Mouse (Mus musculus) monocyte, adult 5-6 weeks (primary cell): ENCODE measurements around the gene Itsn1. TPM values are rescaled to one million over a fixed set of nuclear protein-coding genes. Genes with fewer than 3 reads are reported as not detected.
A peak's percentile ranks its signal among the peaks of the same experiment; 100 is the strongest.

ENCODE experiments used
- ATAC-seq: fragments of 153-309, 156-312 bp; replicated peaks from 2 replicates; pipeline ENCODE4 v1.8.0; 2017; ENCODE audit warnings: mild to moderate bottlenecking; ENCODE audit not compliant: low TSS enrichment, insufficient number of reproducible peaks, severe bottlenecking, poor library complexity, low FRiP score
- total RNA-seq: library from RNA; stranded (forward); fragments of 200-1000, 200-491, 200-594 nt; gene quantifications from 3 replicates; pipeline ENCODE4 v1.2.3, GENCODE M21; 2017

Itsn1 gene
- total RNA-seq, 1 experiment from 2014 or later: 27.7 TPM

DNA sequence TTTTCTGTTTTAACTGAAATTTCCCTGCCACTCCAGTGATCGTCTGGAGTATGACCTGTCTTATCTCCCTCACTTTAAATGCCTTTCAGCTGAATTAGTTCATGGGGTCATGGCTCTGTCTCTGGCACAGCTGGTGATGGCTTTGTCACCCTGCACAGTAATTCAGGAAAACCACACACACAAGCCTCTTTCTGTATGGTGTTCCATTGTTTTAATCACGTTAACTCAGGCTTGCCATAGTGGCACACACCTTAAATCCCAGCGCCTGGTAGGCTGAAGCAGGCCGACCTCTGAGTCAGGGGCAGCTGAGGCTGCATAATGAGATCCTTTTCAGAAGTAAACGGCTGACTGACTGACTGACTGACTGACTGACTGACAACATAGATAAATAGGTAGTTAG lies 99.5 kb downstream of the Itsn1 start:
- no peak for ATAC-seq

GRCm38 (mm10) chr16:91829121-91829520 lies 100.0 kb downstream of the Itsn1 start:
- ATAC-seq: no peak

DNA sequence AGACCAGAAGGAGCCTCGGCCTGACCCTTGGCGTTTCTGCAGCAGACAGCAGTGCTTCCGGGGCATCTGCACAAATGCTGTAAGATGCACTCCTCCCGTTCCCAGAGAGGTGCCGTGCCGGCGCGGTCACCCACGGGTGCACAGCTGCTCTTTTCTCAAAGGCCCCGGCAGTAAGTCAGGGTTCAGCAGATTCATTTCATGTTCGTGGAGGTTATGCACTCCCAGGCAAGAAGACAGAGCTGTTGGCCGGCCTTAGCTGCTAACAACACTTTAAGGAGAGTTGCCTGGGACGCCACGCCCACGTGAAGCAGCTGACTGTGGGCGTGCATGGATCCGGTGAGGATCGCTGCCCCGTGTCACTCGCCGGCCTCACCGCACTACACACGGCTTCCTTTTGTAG lies 101.2 kb downstream of the Itsn1 start:
- ATAC-seq: no peak

DNA sequence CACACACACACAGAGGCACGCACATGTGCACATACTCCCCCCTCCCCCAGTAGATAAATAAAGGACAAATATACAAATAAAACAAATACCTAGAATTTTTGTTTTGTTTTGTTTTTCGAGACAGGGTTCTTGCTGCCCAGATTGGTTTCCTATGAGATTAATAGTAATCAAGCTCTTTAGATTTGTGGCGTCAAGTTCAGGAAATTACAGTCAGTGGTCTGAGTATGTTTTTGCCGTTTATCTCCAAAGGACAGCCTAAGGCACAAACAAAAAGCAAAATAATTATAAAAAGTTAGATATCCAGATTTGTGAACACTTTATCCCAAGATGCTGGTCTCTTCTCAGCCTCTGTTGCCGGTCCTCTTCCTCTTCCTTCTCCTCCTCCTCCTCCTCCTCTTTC lies 104.0 kb downstream of the Itsn1 start:
- no peak for ATAC-seq

DNA sequence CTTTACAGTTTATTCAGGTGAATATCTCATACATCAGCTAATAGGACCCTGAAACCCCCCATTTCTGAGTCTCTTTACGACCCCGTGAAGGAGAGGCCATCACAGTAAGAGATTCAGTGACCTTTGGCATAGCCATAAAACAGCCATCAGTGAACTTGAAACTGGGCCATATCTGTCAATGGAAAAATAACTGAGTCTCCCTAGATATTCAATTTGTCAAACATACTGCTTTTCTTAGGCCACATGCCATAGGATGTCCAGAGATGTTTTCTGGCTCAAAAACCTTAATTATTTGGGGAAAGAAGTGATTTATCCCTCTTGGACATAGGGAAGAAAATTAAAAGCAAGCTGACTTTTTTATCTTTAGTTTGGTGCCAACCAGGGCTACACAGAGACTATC lies 104.5 kb downstream of the Itsn1 start:
- no peak for ATAC-seq

GRCm38 (mm10) chr16:91833981-91834380 lies 104.9 kb downstream of the Itsn1 start:
- no peak for ATAC-seq

- no peak for ATAC-seq
These were observed 106.7 kb downstream of the Itsn1 start for GRCm38 (mm10) chr16:91835790-91836189.

GRCm38 (mm10) chr16:91836592-91837557 lies 107.8 kb downstream of the Itsn1 start:
- ATAC-seq: no peak

- no peak for ATAC-seq
These were observed 108.5 kb downstream of the Itsn1 start for GRCm38 (mm10) chr16:91837558-91838041.

- no peak for ATAC-seq
These were observed 109.7 kb downstream of the Itsn1 start for GRCm38 (mm10) chr16:91838771-91839170.

- ATAC-seq: no peak
These were observed 110.4 kb downstream of the Itsn1 start for GRCm38 (mm10) chr16:91839462-91839861.

- ATAC-seq: peak; percentile 76; the same call in 1 of the 2 replicates
These were observed 112.0 kb downstream of the Itsn1 start for GRCm38 (mm10) chr16:91841026-91841630.

DNA sequence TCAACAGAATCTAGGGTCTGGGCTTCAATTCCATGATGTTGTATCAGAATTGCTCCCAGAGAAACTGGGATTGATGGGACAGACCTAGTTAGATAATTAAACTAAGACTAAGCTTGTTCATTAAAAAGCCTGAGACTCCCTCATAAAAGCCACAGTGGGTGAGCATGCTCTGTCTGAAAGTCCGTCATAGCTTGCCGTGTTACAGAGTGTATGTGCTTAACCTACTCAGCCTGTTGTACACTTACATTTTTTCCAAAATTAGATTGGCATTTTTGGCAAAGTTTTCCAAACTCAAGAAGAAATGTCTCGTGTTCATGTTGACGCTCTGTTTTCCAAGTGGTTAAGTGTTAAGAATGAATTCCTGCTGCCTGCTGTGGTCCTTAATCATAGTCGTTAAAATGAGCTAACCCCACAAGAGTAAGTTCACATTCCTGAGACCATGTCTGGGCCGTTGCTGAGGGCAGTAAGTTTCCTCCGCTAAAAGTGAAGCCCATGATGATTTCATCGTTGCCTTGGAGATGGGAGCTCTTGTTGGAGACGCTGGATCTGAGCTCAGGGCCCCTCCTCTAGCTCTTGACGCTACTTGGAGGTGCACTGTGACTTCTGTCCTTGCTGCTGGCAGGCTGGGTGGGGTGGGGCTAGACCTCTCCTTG lies 117.1 kb downstream of the Itsn1 start:
- ATAC-seq: no peak

GRCm38 (mm10) chr16:91847525-91848225 lies 118.6 kb downstream of the Itsn1 start:
- no peak for ATAC-seq

DNA sequence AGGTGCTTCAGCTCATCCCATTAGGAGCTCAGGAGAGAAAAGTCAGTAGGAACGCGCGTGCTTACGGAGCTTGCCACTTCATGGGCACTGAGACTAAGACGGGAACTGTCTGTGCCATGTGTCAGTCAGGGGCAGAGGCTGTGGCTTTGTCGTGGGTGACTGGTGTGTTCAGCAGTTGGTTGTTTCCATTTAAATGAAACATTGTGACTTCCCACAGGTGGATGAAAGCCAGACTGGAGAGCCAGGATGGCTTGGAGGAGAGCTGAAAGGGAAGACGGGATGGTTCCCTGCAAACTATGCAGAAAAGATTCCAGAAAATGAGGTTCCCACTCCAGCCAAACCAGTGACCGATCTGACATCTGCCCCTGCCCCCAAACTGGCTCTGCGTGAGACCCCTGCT lies 119.4 kb downstream of the Itsn1 start:
- ATAC-seq: no peak

- 0 out of 2 replicates have a peak, but pooled peaks have one; percentile 40 for ATAC-seq
These were observed 120.0 kb downstream of the Itsn1 start for GRCm38 (mm10) chr16:91848906-91849603.

DNA sequence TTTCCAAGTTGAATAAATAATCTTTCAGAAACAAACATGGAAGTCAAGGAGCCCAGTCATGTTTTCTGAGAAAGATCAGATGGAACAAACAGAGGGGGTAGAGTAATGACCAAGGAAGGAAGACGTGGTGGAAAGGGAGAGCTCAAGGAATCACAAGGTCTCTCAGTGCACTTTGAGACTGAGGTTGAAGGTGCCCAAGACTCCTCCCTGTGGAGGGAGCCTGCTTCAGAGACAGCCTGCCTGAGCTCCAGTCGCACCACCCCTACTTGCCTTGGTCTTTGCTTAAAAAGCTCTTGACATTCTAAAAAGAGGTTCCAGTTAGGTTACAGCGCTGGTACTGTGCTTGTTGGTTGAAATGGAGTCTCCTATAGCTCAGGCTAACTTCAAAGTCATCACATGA lies 121.1 kb downstream of the Itsn1 start:
- ATAC-seq: no peak
